Mouse (Mus musculus): ENCODE data around the gene Filip1. TPM values are rescaled to one million over a fixed set of nuclear protein-coding genes. Genes with fewer than 3 reads are reported as not detected.

Gene Filip1
- polyA plus RNA-seq, 1 experiment from 2014 or later, result 11.1 TPM

DNA sequence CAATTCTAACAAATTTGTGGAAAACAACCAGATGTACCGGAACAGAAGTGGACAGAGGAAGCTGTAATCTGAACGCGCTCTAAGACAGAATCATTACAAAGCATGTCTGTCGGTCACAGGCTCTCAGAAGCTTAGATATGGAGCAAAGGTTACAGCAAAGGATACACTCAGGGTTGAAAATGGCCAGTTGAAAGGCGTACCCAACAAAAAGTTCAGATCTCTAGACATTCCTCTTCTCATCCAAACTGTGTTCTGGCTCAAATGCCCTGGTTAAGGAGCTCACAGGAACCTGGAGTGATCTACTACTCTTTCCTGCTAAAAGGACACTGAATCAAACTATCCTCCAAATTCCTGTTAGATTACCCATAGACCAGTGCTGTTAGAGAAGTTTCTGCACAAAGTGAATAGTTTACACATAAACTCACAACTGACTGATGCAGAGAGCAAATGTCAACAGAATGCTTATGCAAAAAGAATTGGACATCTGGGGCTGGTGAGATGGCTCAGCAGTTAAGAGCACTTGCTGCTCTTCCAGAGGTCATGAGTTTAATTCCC is 245.6 kb downstream of the Filip1 start:
- Histone ChIP-seq H3K4me1 (ENCODE audit: control insufficient read depth, insufficient read depth, low read length) (no peaks in the 10 kb centered on the region), H3K9ac (ENCODE audit: low read length) (no peak overlapping the region), H3K27me3 (ENCODE audit: control insufficient read depth, insufficient read depth, low read length) (no peaks in the 10 kb centered on the region), H3K9me3 (replicated peaks; ENCODE audit: control insufficient read depth, low read length) (no peaks in the 10 kb centered on the region), H3K36me3 (ENCODE audit: control insufficient read depth, insufficient read depth, low read length) (no peaks in the 10 kb centered on the region), H3K4me2 (ENCODE audit: low read depth, low read length) (no peak overlapping the region), H3K4me3 (replicated peaks; ENCODE audit: low read length) (no peak overlapping the region), H3K27ac (ENCODE audit: low read length) (no peak overlapping the region)
- 85% methylated on average over 5 of the region's 5 CpGs for WGBS
- ATAC-seq (ENCODE audit: insufficient read depth, low FRiP score), result no peak

DNA sequence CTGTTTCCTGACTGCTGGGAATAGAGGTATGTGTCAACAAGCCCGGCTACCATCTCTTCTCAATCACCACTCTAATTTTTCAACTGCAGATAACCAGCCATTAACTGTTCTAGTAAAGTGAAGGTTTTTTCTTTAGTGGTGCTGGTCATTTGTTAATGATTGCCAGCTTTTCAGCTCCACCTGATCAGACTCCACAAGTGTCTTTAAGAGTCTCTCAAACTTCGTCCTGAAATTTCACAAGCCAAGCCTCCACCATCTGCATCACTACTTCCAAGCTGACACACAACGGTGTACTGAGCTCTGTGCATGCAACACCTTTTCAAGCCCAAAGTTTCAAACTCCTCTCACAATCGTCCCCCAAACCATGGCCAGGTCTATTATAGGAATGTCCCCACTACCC is 247.3 kb downstream of the Filip1 start:
- Histone ChIP-seq H3K4me1 (ENCODE audit: control insufficient read depth, insufficient read depth, low read length) (no peaks in the 10 kb centered on the region), H3K9me3 (replicated peaks; ENCODE audit: control insufficient read depth, low read length) (no peaks in the 10 kb centered on the region), H3K4me2 (ENCODE audit: low read depth, low read length) (no peak overlapping the region), H3K36me3 (ENCODE audit: control insufficient read depth, insufficient read depth, low read length) (no peaks in the 10 kb centered on the region), H3K4me3 (replicated peaks; ENCODE audit: low read length) (no peak overlapping the region), H3K9ac (ENCODE audit: low read length) (no peak overlapping the region), H3K27ac (ENCODE audit: low read length) (no peak overlapping the region), H3K27me3 (ENCODE audit: control insufficient read depth, insufficient read depth, low read length) (no peaks in the 10 kb centered on the region)
- ATAC-seq (ENCODE audit: insufficient read depth, low FRiP score), result no peak
- WGBS, result 69% methylated on average over 4 of the region's 4 CpGs

Other genes with a start within 250 kb of the Filip1 start
- 65.9 and 68.9 TPM in 2 replicates for gene Tmem30a, start 219.3 kb downstream of the Filip1 start, polyA plus RNA-seq (2015; fragmentation: Nextera tagmentation; extraction: Ambion mirVana)
- 32.7 and 39.2 TPM in 2 replicates for gene Senp6, start 54.1 kb upstream of the Filip1 start, polyA plus RNA-seq (2015; fragmentation: Nextera tagmentation; extraction: Ambion mirVana)
- gene Myo6, start 152.2 kb upstream of the Filip1 start, polyA plus RNA-seq (2015; fragmentation: Nextera tagmentation; extraction: Ambion mirVana), result 47.0 and 47.6 TPM in 2 replicates